Comparison of ENCODE assay signal across 12 mouse cellular contexts in genomic region chr6:108488250-108488649, GRCm38 (mm10).
DNase-seq lines count a peak whose midpoint lies in the region; ATAC-seq and TF ChIP-seq lines count a peak whose summit lies in the region.
"Had no signal": no experiment of that assay in that cellular context is flagged by ENCODE, and none has a peak within 500 bp of the region (broad histone marks: within the 10 kb centered on the region; RNA-seq: fewer than 3 reads in every experiment).

No protein-coding gene starts in this region.

- H3K9me3 ChIP-seq in kidney, postnatal 0 days (replicated peaks; ENCODE audit: low read length) = no peaks in the 10 kb centered on the region
- H3K9me3 ChIP-seq in kidney, embryonic 14.5 days (ENCODE audit: control insufficient read depth, low read length) = no peaks in the 10 kb centered on the region
- H3K9me3 ChIP-seq in hindbrain, embryonic 13.5 days = no peaks in the 10 kb centered on the region
- H3K9me3 ChIP-seq: limb, embryonic 10.5 days had no signal

- no peak overlapping the region for H3K27ac ChIP-seq in kidney, postnatal 0 days
- H3K27ac ChIP-seq in kidney, embryonic 14.5 days (ENCODE audit: low read depth, low read length) = no peak overlapping the region
- H3K27ac ChIP-seq in hindbrain, embryonic 13.5 days = no peak overlapping the region
- H3K27ac ChIP-seq: limb, embryonic 10.5 days; macrophage had no signal

- H3K4me3 ChIP-seq in kidney, postnatal 0 days (replicated peaks; ENCODE audit: low read depth, low read length) = no peak overlapping the region
- H3K4me3 ChIP-seq in kidney, embryonic 14.5 days (ENCODE audit: low read length) = no peak overlapping the region
- no peak overlapping the region for H3K4me3 ChIP-seq in hindbrain, embryonic 13.5 days
- H3K4me3 ChIP-seq: limb, embryonic 10.5 days had no signal

- H3K4me2 ChIP-seq in kidney, postnatal 0 days (ENCODE audit: low read length) = no peak overlapping the region
- no peak overlapping the region for H3K4me2 ChIP-seq in kidney, embryonic 14.5 days (replicated peaks; ENCODE audit: low read depth, low read length)
- H3K4me2 ChIP-seq in hindbrain, embryonic 13.5 days = no peak overlapping the region

- no peak overlapping the region for H3K9ac ChIP-seq in kidney, postnatal 0 days (ENCODE audit: low read depth, low read length)
- H3K9ac ChIP-seq in kidney, embryonic 14.5 days (ENCODE audit: low read depth, low read length) = no peak overlapping the region
- no peak overlapping the region for H3K9ac ChIP-seq in hindbrain, embryonic 13.5 days

- H3K36me3 ChIP-seq in kidney, postnatal 0 days (ENCODE audit: insufficient read depth, low read length) = peaks cover 39% of the 10 kb centered on the region
- H3K36me3 ChIP-seq in kidney, embryonic 14.5 days (ENCODE audit: control insufficient read depth, insufficient read depth, low read length) = peaks cover 24% of the 10 kb centered on the region; the same call in 1 of the 2 replicates
- no peaks in the 10 kb centered on the region for H3K36me3 ChIP-seq in hindbrain, embryonic 13.5 days

- no peak for ATAC-seq in kidney, postnatal 0 days (replicated peaks; ENCODE audit: low FRiP score, low read depth)
- ATAC-seq in kidney, embryonic 14.5 days (ENCODE audit: low FRiP score, low TSS enrichment) = no peak
- no peak for ATAC-seq in hindbrain, embryonic 13.5 days (ENCODE audit: low FRiP score)

- no peak for DNase-seq in kidney, postnatal 0 days (ENCODE audit: low spot score)
- DNase-seq in thymus, postnatal 14 days = peak; percentile 33
- no peak for DNase-seq in thymus, adult 18-20 months
- peak; percentile 56 for DNase-seq in induced T-regulatory cell, adult 2 months (ENCODE audit: low read depth)
- DNase-seq in thymus, postnatal 4 days = peak; percentile 48
- no peak for DNase-seq in c-Kit-positive CD71-positive TER-119-positive erythroid progenitor cells, embryonic 14.5 days (ENCODE audit: low spot score)
- DNase-seq: adrenal gland, postnatal 25 days; cerebellum, adult 9-11 months had no signal

- peak; percentile 48; the same call in 1 of the 2 replicates for TF ChIP-seq CTCF in kidney, postnatal 0 days (IDR thresholded peaks at IDR 0.05; ENCODE audit: low read depth)

- no peaks in the 10 kb centered on the region for H3K27me3 ChIP-seq in kidney, postnatal 0 days (ENCODE audit: insufficient read depth, low read length)
- no peaks in the 10 kb centered on the region for H3K27me3 ChIP-seq in kidney, embryonic 14.5 days (ENCODE audit: control insufficient read depth, insufficient read depth, low read length)
- H3K27me3 ChIP-seq in hindbrain, embryonic 13.5 days = no peaks in the 10 kb centered on the region

- no peaks in the 10 kb centered on the region for H3K4me1 ChIP-seq in kidney, postnatal 0 days (replicated peaks; ENCODE audit: insufficient read depth, low read length)
- H3K4me1 ChIP-seq in kidney, embryonic 14.5 days (ENCODE audit: control insufficient read depth, insufficient read depth, low read length) = no peaks in the 10 kb centered on the region
- H3K4me1 ChIP-seq in hindbrain, embryonic 13.5 days (replicated peaks) = no peaks in the 10 kb centered on the region

- 82% methylated on average over 5 of the region's 5 CpGs for WGBS in kidney, postnatal 0 days
- WGBS in kidney, embryonic 14.5 days = 81% methylated on average over 5 of the region's 5 CpGs
- 83% methylated on average over 5 of the region's 5 CpGs for WGBS in hindbrain, embryonic 13.5 days

Comparison
In these comparisons a context has a peak if more than half of its experiments do, and no peak if none do; other contexts are left out.
1. DNase-seq: peak in thymus, postnatal 14 days (single experiment), induced T-regulatory cell, adult 2 months (single experiment) and thymus, postnatal 4 days (single experiment); none in kidney, postnatal 0 days (single experiment), thymus, adult 18-20 months (0 of 2) and c-Kit-positive CD71-positive TER-119-positive erythroid progenitor cells, embryonic 14.5 days (single experiment).